Mouse (Mus musculus): ENCODE results near the gene Pdpk1.
"Not testable (repeated sequence)": the region's sequence is repeated elsewhere in the genome, so short reads cannot be mapped to it uniquely, and the experiment has no call there.

Gene Pdpk1

GRCm38 (mm10) chr17:24163176-24163962 is 12.6 kb upstream of the Pdpk1 start, which contains the start of gene Amdhd2:
Gene Amdhd2 (minus strand): TSS chr17:24163766.
- in situ Hi-C loops (cut with MboI, MseI), result loop anchor here (5.0 kb wide), 1 partner anchor 269 kb away; no protein-coding TSS in a partner anchor

GRCm38 (mm10) chr17:24162584-24163175 is 12.0 kb upstream of the Pdpk1 start:
- in situ Hi-C loops (cut with MboI, MseI), result loop anchor here (5.0 kb wide), 1 partner anchor 270 kb away; no protein-coding TSS in a partner anchor

GRCm38 (mm10) chr17:24161466-24161865 is 10.7 kb upstream of the Pdpk1 start:
- in situ Hi-C loops (cut with MboI, MseI), result loop anchor here (5.0 kb wide), 1 partner anchor 271 kb away; no protein-coding TSS in a partner anchor

GRCm38 (mm10) chr17:24157526-24157925 is 6.8 kb upstream of the Pdpk1 start:
- in situ Hi-C loops (cut with MboI, MseI), result no loop called here

- in situ Hi-C loops (cut with MboI, MseI), result no loop called here
These were observed 6.4 kb upstream of the Pdpk1 start for GRCm38 (mm10) chr17:24157121-24157520.

- in situ Hi-C loops (cut with MboI, MseI), result no loop called here
These were observed 5.7 kb upstream of the Pdpk1 start for GRCm38 (mm10) chr17:24156394-24156793.

- in situ Hi-C loops (cut with MboI, MseI), result no loop called here
These were observed 5.0 kb upstream of the Pdpk1 start for GRCm38 (mm10) chr17:24155742-24156141.

GRCm38 (mm10) chr17:24154463-24154862 is 3.7 kb upstream of the Pdpk1 start:
- in situ Hi-C loops (cut with MboI, MseI), result no loop called here

- in situ Hi-C loops (cut with MboI, MseI), result no loop called here
These were observed 1.3 kb upstream of the Pdpk1 start for GRCm38 (mm10) chr17:24151890-24152563.

GRCm38 (mm10) chr17:24151382-24151781 is 658 bp upstream of the Pdpk1 start:
- in situ Hi-C loops (cut with MboI, MseI), result no loop called here

- in situ Hi-C loops (cut with MboI, MseI), result loop anchor here (5.0 kb wide), 1 partner anchor 98 kb away; no protein-coding TSS in a partner anchor
These were observed 1.3 kb downstream of the Pdpk1 start for GRCm38 (mm10) chr17:24149421-24149820.

- in situ Hi-C loops (cut with MboI, MseI), result no loop called here
These were observed 7.8 kb downstream of the Pdpk1 start for GRCm38 (mm10) chr17:24142897-24143296.

GRCm38 (mm10) chr17:24141425-24141920 is 9.3 kb downstream of the Pdpk1 start:
- in situ Hi-C loops (cut with MboI, MseI), result no loop called here

GRCm38 (mm10) chr17:24140845-24141424 is 9.8 kb downstream of the Pdpk1 start:
- in situ Hi-C loops (cut with MboI, MseI), result no loop called here

- in situ Hi-C loops (cut with MboI, MseI), result no loop called here
These were observed 10.8 kb downstream of the Pdpk1 start for GRCm38 (mm10) chr17:24139968-24140367.

- in situ Hi-C loops (cut with MboI, MseI), result no loop called here
These were observed 11.5 kb downstream of the Pdpk1 start for GRCm38 (mm10) chr17:24139256-24139655.

- in situ Hi-C loops (cut with MboI, MseI), result no loop called here
These were observed 13.4 kb downstream of the Pdpk1 start for GRCm38 (mm10) chr17:24137226-24137880.

- in situ Hi-C loops (cut with MboI, MseI), result loop anchor here (5.0 kb wide), 1 partner anchor 52 kb away; no protein-coding TSS in a partner anchor
These were observed 16.7 kb downstream of the Pdpk1 start for GRCm38 (mm10) chr17:24134062-24134461.

GRCm38 (mm10) chr17:24132919-24133318 is 17.8 kb downstream of the Pdpk1 start:
- in situ Hi-C loops (cut with MboI, MseI), result loop anchor here (5.0 kb wide), 1 partner anchor 51 kb away; no protein-coding TSS in a partner anchor

GRCm38 (mm10) chr17:24131570-24131969 is 19.2 kb downstream of the Pdpk1 start:
- in situ Hi-C loops (cut with MboI, MseI), result loop anchor here (5.0 kb wide), 1 partner anchor 49 kb away; no protein-coding TSS in a partner anchor

GRCm38 (mm10) chr17:24129246-24129645 is 21.5 kb downstream of the Pdpk1 start:
- in situ Hi-C loops (cut with MboI, MseI), result not testable (repeated sequence)

Data from regulatory T cell (primary cell).